Mouse (Mus musculus) heart, embryonic 10.5 days (tissue): ENCODE results near the gene Ihh. TPM values are rescaled to one million over a fixed set of nuclear protein-coding genes. Genes with fewer than 3 reads are reported as not detected.
A peak's percentile ranks its signal among the peaks of the same experiment; 100 is the strongest.

Experiments used
- DNase-seq: peaks from one replicate; pipeline ENCODE4 v3.0.0-alpha.2; 2017; ENCODE audit warnings: low spot score
- H3K27ac ChIP-seq: fragments of 300-500 bp; sonication (generic); 2 replicates; pipeline ENCODE4 v1.5.1; 2016; ENCODE audit warnings: mild to moderate bottlenecking
- H3K27me3 ChIP-seq: fragments of 300-500 bp; sonication (generic); 2 replicates; pipeline ENCODE4 v1.6.1; 2016; ENCODE audit warnings: mild to moderate bottlenecking; ENCODE audit not compliant: poor library complexity, insufficient read depth, severe bottlenecking
- H3K36me3 ChIP-seq: fragments of 300-500 bp; sonication (generic); 2 replicates; pipeline ENCODE4 v1.6.1; 2016; ENCODE audit warnings: mild to moderate bottlenecking, moderate library complexity
- H3K4me1 ChIP-seq: fragments of 300-500 bp; sonication (generic); 2 replicates; pipeline ENCODE4 v1.6.1; 2016; ENCODE audit warnings: mild to moderate bottlenecking
- H3K4me3 ChIP-seq: fragments of 300-500 bp; sonication (generic); 2 replicates; pipeline ENCODE4 v1.5.1; 2016; ENCODE audit warnings: mild to moderate bottlenecking, moderate library complexity
- H3K9me3 ChIP-seq: fragments of 300-500 bp; sonication (generic); 2 replicates; pipeline ENCODE4 v1.6.1; 2016; ENCODE audit warnings: mild to moderate bottlenecking, moderate library complexity
- WGBS: fragments of 180-500 bp; shearing (Covaris S2); methylation state at CpG from one replicate; pipeline ENCODE4 v1.1.7; 2016; 5-methylcytosine and 5-hydroxymethylcytosine counted together
- polyA plus RNA-seq: library from polyadenylated mRNA; unstranded; fragments of >200 nt; fragmentation: Nextera tagmentation; extraction: Ambion mirVana; gene quantifications from 2 replicates; pipeline ENCODE4 v1.2.1, GENCODE M21; 2016

Gene Ihh
- polyA plus RNA-seq, 1 experiment from 2014 or later: 0.75 TPM

- H3K27me3 ChIP-seq: peaks cover 45% of the 10 kb centered on the region
Observed at GRCm38 (mm10) chr1:74962126-74962852, 10.8 kb upstream of the Ihh start.

GRCm38 (mm10) chr1:74961722-74962121 lies 10.2 kb upstream of the Ihh start:
- peaks cover 47% of the 10 kb centered on the region for H3K27me3 ChIP-seq
- H3K4me1 ChIP-seq: peaks cover 6% of the 10 kb centered on the region
- no peaks in the 10 kb centered on the region for H3K9me3 ChIP-seq
- DNase-seq: no peak
- no peaks in the 10 kb centered on the region for H3K36me3 ChIP-seq
- H3K27ac ChIP-seq: no peak overlapping the region
- WGBS: 81% methylated on average over 7 of the region's 7 CpGs
- H3K4me3 ChIP-seq: no peak overlapping the region

More at GRCm38 (mm10) chr1:74962126-74962852, 10.8 kb upstream of the Ihh start:
- no peak overlapping the region for H3K27ac ChIP-seq
- no peak for DNase-seq
- H3K36me3 ChIP-seq: no peaks in the 10 kb centered on the region
- no peaks in the 10 kb centered on the region for H3K9me3 ChIP-seq
- no peak overlapping the region for H3K4me3 ChIP-seq
- peaks cover 6% of the 10 kb centered on the region for H3K4me1 ChIP-seq
- 70% methylated on average over 5 of the region's 5 CpGs for WGBS

GRCm38 (mm10) chr1:74960059-74960458 lies 8.6 kb upstream of the Ihh start:
- no peaks in the 10 kb centered on the region for H3K9me3 ChIP-seq
- H3K4me3 ChIP-seq: no peak overlapping the region
- no peak overlapping the region for H3K27ac ChIP-seq
- H3K4me1 ChIP-seq: peaks cover 5% of the 10 kb centered on the region
- 84% methylated on average over 7 of the region's 7 CpGs for WGBS
- no peak for DNase-seq
- no peaks in the 10 kb centered on the region for H3K36me3 ChIP-seq
- H3K27me3 ChIP-seq: peaks cover 62% of the 10 kb centered on the region

- DNase-seq: no peak
- peak overlapping the region; percentile 22; the same call in 1 of the 2 replicates for H3K27ac ChIP-seq
- H3K9me3 ChIP-seq: no peaks in the 10 kb centered on the region
- peaks cover 97% of the 10 kb centered on the region for H3K27me3 ChIP-seq
- peak overlapping the region; percentile 58 for H3K4me3 ChIP-seq
- 2% methylated on average over 80 of the region's 84 CpGs for WGBS
- H3K4me1 ChIP-seq: peaks cover 41% of the 10 kb centered on the region
- H3K36me3 ChIP-seq: no peaks in the 10 kb centered on the region
Observed at GRCm38 (mm10) chr1:74950576-74951490, 639 bp downstream of the Ihh start.

- Histone ChIP-seq H3K4me1 (peaks cover 41% of the 10 kb centered on the region), H3K9me3 (no peaks in the 10 kb centered on the region), H3K36me3 (no peaks in the 10 kb centered on the region), H3K27me3 (peaks cover 97% of the 10 kb centered on the region), H3K27ac (no peak overlapping the region), H3K4me3 (peak overlapping the region; percentile 58)
- DNase-seq: no peak
- WGBS: 4% methylated on average over 16 of the region's 16 CpGs
Observed at GRCm38 (mm10) chr1:74950066-74950465, 1.4 kb downstream of the Ihh start.

GRCm38 (mm10) chr1:74949666-74950050 lies 1.8 kb downstream of the Ihh start:
- peaks cover 41% of the 10 kb centered on the region for H3K4me1 ChIP-seq
- no peaks in the 10 kb centered on the region for H3K36me3 ChIP-seq
- DNase-seq: no peak
- H3K27ac ChIP-seq: no peak overlapping the region
- no peaks in the 10 kb centered on the region for H3K9me3 ChIP-seq
- peaks cover 96% of the 10 kb centered on the region for H3K27me3 ChIP-seq
- peak overlapping the region; percentile 39 for H3K4me3 ChIP-seq
- WGBS: 2% methylated on average over 24 of the region's 24 CpGs

- H3K9me3 ChIP-seq: no peaks in the 10 kb centered on the region
- peak overlapping the region; percentile 55 for H3K4me3 ChIP-seq
- H3K36me3 ChIP-seq: no peaks in the 10 kb centered on the region
- peaks cover 99% of the 10 kb centered on the region for H3K27me3 ChIP-seq
- DNase-seq: peak; percentile 77
- WGBS: 3% methylated on average over 20 of the region's 20 CpGs
- H3K4me1 ChIP-seq: peaks cover 41% of the 10 kb centered on the region
- no peak overlapping the region for H3K27ac ChIP-seq
Observed at GRCm38 (mm10) chr1:74948784-74949665, 2.4 kb downstream of the Ihh start.

GRCm38 (mm10) chr1:74947986-74948670 lies 3.3 kb downstream of the Ihh start:
- Histone ChIP-seq H3K4me3 (peak overlapping the region; percentile 55), H3K4me1 (peaks cover 41% of the 10 kb centered on the region), H3K36me3 (no peaks in the 10 kb centered on the region), H3K27me3 (peaks cover 95% of the 10 kb centered on the region), H3K27ac (0 out of 2 replicates have a peak overlapping the region, but pooled peaks have one; percentile 30), H3K9me3 (no peaks in the 10 kb centered on the region)
- WGBS: 3% methylated on average over 41 of the region's 41 CpGs
- DNase-seq: no peak

GRCm38 (mm10) chr1:74941651-74942360 lies 9.7 kb downstream of the Ihh start:
- H3K4me1 ChIP-seq: no peaks in the 10 kb centered on the region
- peaks cover 75% of the 10 kb centered on the region for H3K27me3 ChIP-seq
- no peak overlapping the region for H3K27ac ChIP-seq
- no peak for DNase-seq
- no peaks in the 10 kb centered on the region for H3K36me3 ChIP-seq
- no peak overlapping the region for H3K4me3 ChIP-seq
- WGBS: 52% methylated on average over 12 of the region's 12 CpGs
- H3K9me3 ChIP-seq: no peaks in the 10 kb centered on the region

GRCm38 (mm10) chr1:74939762-74940161 lies 11.7 kb downstream of the Ihh start:
- 6% methylated on average over 3 of the region's 3 CpGs for WGBS
- DNase-seq: no peak
- no peak overlapping the region for H3K27ac ChIP-seq
- no peaks in the 10 kb centered on the region for H3K4me1 ChIP-seq
- no peaks in the 10 kb centered on the region for H3K36me3 ChIP-seq
- H3K9me3 ChIP-seq: no peaks in the 10 kb centered on the region
- H3K27me3 ChIP-seq: peaks cover 74% of the 10 kb centered on the region
- no peak overlapping the region for H3K4me3 ChIP-seq

GRCm38 (mm10) chr1:74936221-74936830 lies 15.1 kb downstream of the Ihh start:
- H3K4me1 ChIP-seq: no peaks in the 10 kb centered on the region
- no peaks in the 10 kb centered on the region for H3K36me3 ChIP-seq
- 44% methylated on average over 12 of the region's 12 CpGs for WGBS
- H3K27me3 ChIP-seq: peaks cover 75% of the 10 kb centered on the region
- DNase-seq: no peak
- H3K4me3 ChIP-seq: no peak overlapping the region
- no peak overlapping the region for H3K27ac ChIP-seq
- H3K9me3 ChIP-seq: no peaks in the 10 kb centered on the region
